Mouse (Mus musculus) C2C12 (cell line): Measurements from ENCODE around the gene 1700113H08Rik. TPM values are rescaled to one million over a fixed set of nuclear protein-coding genes. Genes with fewer than 3 reads are reported as not detected.

ENCODE experiments used
- H3K27me3 ChIP-seq: one replicate; pipeline ENCODE4 v1.6.1; 2011; ENCODE audit not compliant: control insufficient read depth, insufficient read depth, insufficient read length
- H3K36me3 ChIP-seq: one replicate; pipeline ENCODE4 v1.6.1; 2011; ENCODE audit not compliant: control insufficient read depth, insufficient read depth
- H3K4me3 ChIP-seq: one replicate; pipeline ENCODE4 v1.5.1; 2011; ENCODE audit warnings: mild to moderate bottlenecking, control low read depth; ENCODE audit not compliant: poor library complexity, insufficient read depth, severe bottlenecking
- H3K79me2 ChIP-seq: one replicate; pipeline ENCODE4 v1.6.1; 2011; ENCODE audit not compliant: control insufficient read depth, insufficient read depth
- H3K79me3 ChIP-seq: one replicate; pipeline ENCODE4 v1.6.1; 2011; ENCODE audit warnings: low read depth, control low read depth
- H3ac ChIP-seq: one replicate; pipeline ENCODE3; 2011; ENCODE audit warnings: low read depth; ENCODE audit not compliant: control insufficient read depth, insufficient read length
- CEBPB ChIP-seq: IDR thresholded peaks from one replicate; pipeline ENCODE4 v1.6.1; 2011; ENCODE audit warnings: low read depth, mild to moderate bottlenecking, control low read depth, moderate library complexity
- CTCF ChIP-seq: IDR thresholded peaks from one replicate; pipeline ENCODE4 v1.5.1; 2011; ENCODE audit not compliant: control insufficient read depth, insufficient read depth, insufficient read length
- FOSL1 ChIP-seq: IDR thresholded peaks from one replicate; pipeline ENCODE4 v1.8.0; 2011; ENCODE audit warnings: mild to moderate bottlenecking, low read length; ENCODE audit not compliant: poor library complexity, insufficient read depth, severe bottlenecking
- MAX ChIP-seq: IDR thresholded peaks from one replicate; pipeline ENCODE4 v1.6.1; 2011; ENCODE audit warnings: mild to moderate bottlenecking, control low read depth
- MYOD1 ChIP-seq: IDR thresholded peaks from one replicate; pipeline ENCODE4 v1.6.1; 2011; ENCODE audit warnings: low read depth; ENCODE audit not compliant: control insufficient read depth, insufficient read length
- MYOG ChIP-seq: IDR thresholded peaks from one replicate; pipeline ENCODE4 v1.6.1; 2011; ENCODE audit not compliant: control insufficient read depth, insufficient read length; ENCODE audit errors: extremely low read depth
- USF1 ChIP-seq: IDR thresholded peaks from one replicate; pipeline ENCODE4 v1.6.1; 2011; ENCODE audit warnings: low read depth, mild to moderate bottlenecking, control low read depth, moderate library complexity
- polyA plus RNA-seq: library from polyadenylated mRNA; unstranded; fragments of >200 nt; fragmentation: generic; extraction: Trizol; gene quantifications from one replicate; pipeline ENCODE4 v1.2.1, GENCODE M21; 2012; ENCODE audit warnings: missing spikeins

Gene 1700113H08Rik
- polyA plus RNA-seq, 1 experiment: not detected

DNA sequence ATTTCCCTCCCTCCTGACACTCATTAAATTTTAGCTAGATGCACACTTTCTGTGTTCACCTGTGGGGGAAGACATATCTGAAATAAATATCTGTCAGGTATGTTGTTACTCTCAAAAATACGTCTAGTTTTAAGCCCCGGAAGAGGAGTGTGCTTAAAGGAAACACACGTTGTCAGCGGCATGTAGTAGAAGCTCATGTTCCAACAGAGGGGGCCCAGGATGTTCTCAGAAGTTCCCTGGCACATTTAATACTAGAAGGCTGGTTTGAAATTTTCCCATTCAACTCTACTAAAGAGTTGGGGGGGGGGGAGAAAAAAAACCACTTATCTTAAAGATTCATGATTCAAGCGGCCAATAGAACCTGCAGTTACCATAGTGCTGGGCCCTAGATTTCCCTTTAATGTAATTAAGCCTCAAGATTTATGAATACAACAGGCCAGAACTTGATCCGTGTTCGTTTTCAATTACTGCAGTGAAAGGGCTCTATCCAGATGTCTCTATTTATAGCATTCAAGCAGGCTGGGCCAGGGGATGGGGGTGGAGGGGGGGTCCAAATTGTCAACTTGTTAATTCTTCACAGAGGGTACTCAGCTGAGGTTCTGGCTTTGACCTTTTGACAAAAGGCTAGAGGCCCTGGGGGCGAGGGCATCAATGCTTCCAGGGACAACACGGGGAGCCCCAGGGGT, 43.6 kb downstream of the 1700113H08Rik start:
- Histone ChIP-seq H3K79me3 (no peaks in the 10 kb centered on the region), H3K79me2 (no peaks in the 10 kb centered on the region), H3K27me3 (no peaks in the 10 kb centered on the region), H3K36me3 (no peaks in the 10 kb centered on the region), H3ac (no peak overlapping the region), H3K4me3 (no peak overlapping the region)
- TF ChIP-seq CEBPB: no peak
- TF ChIP-seq MYOG: no peak

DNA sequence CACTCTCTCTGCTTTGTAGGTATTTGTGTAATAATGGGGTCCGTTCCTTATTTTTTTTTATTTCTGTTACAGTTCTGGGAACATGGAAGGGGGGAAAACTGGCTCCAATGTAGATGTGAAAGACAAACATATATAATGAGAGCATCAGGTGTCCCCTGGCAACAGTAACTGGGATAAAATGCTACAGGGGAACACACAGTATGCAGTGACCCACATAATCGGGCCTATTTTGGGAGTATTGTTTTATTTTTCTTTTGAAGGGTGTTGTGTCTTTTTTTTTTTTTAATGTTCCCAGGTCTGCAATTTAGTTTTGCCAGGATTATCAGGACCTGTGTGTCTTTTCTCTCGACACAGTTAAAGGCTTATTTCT, 44.1 kb downstream of the 1700113H08Rik start:
- Histone ChIP-seq H3K4me3 (no peak overlapping the region), H3K79me3 (no peaks in the 10 kb centered on the region), H3K36me3 (no peaks in the 10 kb centered on the region), H3K27me3 (no peaks in the 10 kb centered on the region), H3K79me2 (no peaks in the 10 kb centered on the region), H3ac (no peak overlapping the region)
- TF ChIP-seq FOSL1 (no peak), USF1 (no peak), MAX (no peak), MYOG (no peak), CTCF (no peak), MYOD1 (no peak), CEBPB (no peak)

DNA sequence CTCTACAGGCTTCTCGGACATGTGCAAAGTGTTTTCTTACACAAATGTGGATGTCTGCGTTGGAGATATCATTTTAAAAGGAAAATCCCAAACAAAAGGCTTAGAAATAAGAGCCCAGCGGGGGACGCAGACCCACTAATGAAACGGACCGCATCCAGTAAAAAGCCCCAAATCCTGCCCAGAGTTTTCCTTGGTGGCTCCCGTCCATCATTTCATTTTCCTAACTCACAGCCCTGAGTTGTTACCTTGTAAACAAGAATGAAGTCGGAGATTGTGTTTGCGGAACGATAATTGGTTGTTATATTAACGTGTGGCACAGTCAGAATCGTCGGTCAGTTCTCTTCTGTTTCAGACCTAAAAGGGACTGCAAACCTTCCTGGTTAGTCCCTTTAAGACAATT, 44.6 kb downstream of the 1700113H08Rik start:
- H3K79me3 ChIP-seq: no peaks in the 10 kb centered on the region
- no peaks in the 10 kb centered on the region for H3K27me3 ChIP-seq
- H3K36me3 ChIP-seq: no peaks in the 10 kb centered on the region
- H3ac ChIP-seq: no peak overlapping the region
- no peaks in the 10 kb centered on the region for H3K79me2 ChIP-seq
- TF ChIP-seq MAX (no peak), FOSL1 (no peak), CTCF (no peak), CEBPB (no peak), MYOG (no peak), USF1 (no peak), MYOD1 (no peak)
- H3K4me3 ChIP-seq: no peak overlapping the region

DNA sequence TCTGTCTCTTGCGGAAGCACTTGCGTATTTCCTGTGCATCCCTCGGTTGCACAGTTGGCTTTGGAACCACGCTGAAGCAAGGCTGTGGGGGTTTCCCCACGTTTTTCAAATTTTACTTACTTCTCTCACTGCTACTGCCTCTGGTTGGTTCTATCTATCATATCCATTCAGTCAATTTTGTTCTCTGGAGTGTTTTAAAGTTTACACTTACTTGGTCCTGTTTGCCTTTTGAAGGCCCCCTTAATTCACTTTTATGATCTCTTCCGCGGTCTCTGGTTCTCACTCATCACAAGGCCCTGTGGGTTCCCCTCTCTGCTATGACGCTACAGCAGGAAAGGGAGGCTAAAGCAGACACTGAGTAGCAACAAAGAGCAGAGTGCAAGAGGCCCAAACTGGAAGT, 45.4 kb downstream of the 1700113H08Rik start:
- no peak overlapping the region for H3K4me3 ChIP-seq
- no peaks in the 10 kb centered on the region for H3K79me3 ChIP-seq
- H3K36me3 ChIP-seq: no peaks in the 10 kb centered on the region
- no peaks in the 10 kb centered on the region for H3K27me3 ChIP-seq
- H3K79me2 ChIP-seq: no peaks in the 10 kb centered on the region
- TF ChIP-seq MAX (no peak), CEBPB (no peak), MYOD1 (no peak), CTCF (no peak), USF1 (no peak), FOSL1 (no peak), MYOG (no peak)
- no peak overlapping the region for H3ac ChIP-seq

DNA sequence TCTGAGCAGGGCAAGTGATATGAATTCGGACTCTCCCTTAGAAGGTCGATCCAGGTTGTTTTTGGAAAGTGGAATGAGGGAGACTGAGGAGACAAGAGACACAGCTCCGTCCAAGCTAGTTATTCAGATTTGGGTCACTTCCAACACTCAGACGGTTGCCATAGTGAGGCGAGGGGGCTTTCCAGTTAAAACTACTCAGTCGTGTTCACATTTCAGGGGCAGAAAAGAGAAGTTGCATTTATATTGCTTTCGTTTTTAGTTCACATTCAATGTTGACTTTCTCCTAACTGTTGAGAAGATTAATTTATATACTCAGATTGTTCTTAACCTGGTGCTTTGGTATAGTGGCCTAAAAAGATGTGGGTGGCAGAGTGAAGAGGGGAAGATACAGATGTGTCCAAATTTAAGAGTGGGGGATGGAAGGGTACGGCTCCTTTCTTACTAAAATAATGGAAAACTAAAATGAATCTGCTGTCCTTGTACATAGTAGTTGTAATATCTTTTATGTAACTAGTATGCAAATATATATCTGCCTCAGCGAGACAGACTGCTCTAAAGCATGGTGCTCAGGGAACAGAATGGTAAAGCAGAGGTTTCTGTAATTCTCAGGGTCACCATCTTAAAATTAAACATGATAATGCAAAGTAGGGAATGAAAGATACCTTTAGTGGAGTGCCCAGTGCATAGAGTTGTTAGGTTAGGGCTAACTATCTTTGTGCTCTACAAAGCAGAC, 49.9 kb downstream of the 1700113H08Rik start:
- no peaks in the 10 kb centered on the region for H3K27me3 ChIP-seq
- no peak overlapping the region for H3ac ChIP-seq
- H3K36me3 ChIP-seq: no peaks in the 10 kb centered on the region
- TF ChIP-seq CEBPB: no peak
- no peak for TF ChIP-seq MYOG
- no peak for TF ChIP-seq MAX
- TF ChIP-seq CTCF: no peak
- no peak for TF ChIP-seq FOSL1
- TF ChIP-seq USF1: no peak
- TF ChIP-seq MYOD1: no peak
- no peaks in the 10 kb centered on the region for H3K79me2 ChIP-seq
- H3K79me3 ChIP-seq: no peaks in the 10 kb centered on the region
- no peak overlapping the region for H3K4me3 ChIP-seq

DNA sequence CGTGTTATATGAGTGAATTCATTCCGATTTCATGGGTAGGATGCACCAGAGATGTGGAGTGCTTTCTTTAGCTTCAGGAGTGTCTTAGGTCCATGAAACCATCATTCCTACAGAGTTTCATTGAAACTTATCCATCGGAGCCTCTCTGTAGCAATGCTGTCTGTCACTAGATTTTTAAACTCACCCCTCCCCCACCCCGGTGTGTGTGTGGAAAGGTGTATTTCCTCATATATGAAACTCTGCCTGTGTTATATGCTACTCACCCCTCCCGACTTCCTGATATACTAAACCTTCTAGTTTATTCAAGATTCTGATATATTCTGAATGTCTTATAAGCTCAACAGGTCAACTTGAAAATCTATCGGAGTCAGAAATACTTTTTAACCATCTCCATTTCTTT, 50.5 kb downstream of the 1700113H08Rik start:
- Histone ChIP-seq H3K36me3 (no peaks in the 10 kb centered on the region), H3K27me3 (no peaks in the 10 kb centered on the region), H3K79me2 (no peaks in the 10 kb centered on the region), H3K79me3 (no peaks in the 10 kb centered on the region), H3K4me3 (no peak overlapping the region), H3ac (no peak overlapping the region)
- no peak for TF ChIP-seq USF1
- TF ChIP-seq FOSL1: no peak
- no peak for TF ChIP-seq CEBPB
- no peak for TF ChIP-seq MAX
- TF ChIP-seq MYOG: no peak
- no peak for TF ChIP-seq MYOD1
- TF ChIP-seq CTCF: no peak
